Mouse (Mus musculus) layer of hippocampus, adult 2 months (tissue): ENCODE results near the gene Mss51. TPM values are rescaled to one million over a fixed set of nuclear protein-coding genes. Genes with fewer than 3 reads are reported as not detected.

Source experiments
- DNase-seq, 2 experiments: peaks; one replicate each; pipeline ENCODE4 v3.0.0; 2022; ENCODE audit warnings: low spot score in 2 of 2
- H3K27ac ChIP-seq: fragments of 200-600 bp; 2 replicates; pipeline ENCODE4 v1.8.1; 2022
- H3K4me3 ChIP-seq: fragments of 200-600 bp; 2 replicates; pipeline ENCODE4 v1.8.1; 2022; ENCODE audit warnings: mild to moderate bottlenecking
- CTCF ChIP-seq: fragments of 200-600 bp; conservative IDR thresholded peaks from 2 replicates; pipeline ENCODE4 v1.8.1; 2022; ENCODE audit warnings: antibody characterized with exemption, mild to moderate bottlenecking, moderate library complexity
- long read RNA-seq, 2 experiments: library from polyadenylated mRNA; stranded (forward); transcript quantifications; one replicate each; pipeline ENCODE4 v2.0.0; 2021; ENCODE audit warnings: borderline mapping rate in 2 of 2
- total RNA-seq, 2 experiments: library from RNA; stranded (reverse); gene quantifications; 2 replicates each; pipeline ENCODE4 v1.2.3; 2021

The Mss51 gene
- total RNA-seq: 1 to 10 TPM; 1.0 to 1.3 TPM
- long read RNA-seq, experiment 1: 0 reads
- long read RNA-seq, experiment 2: 0 reads

DNA sequence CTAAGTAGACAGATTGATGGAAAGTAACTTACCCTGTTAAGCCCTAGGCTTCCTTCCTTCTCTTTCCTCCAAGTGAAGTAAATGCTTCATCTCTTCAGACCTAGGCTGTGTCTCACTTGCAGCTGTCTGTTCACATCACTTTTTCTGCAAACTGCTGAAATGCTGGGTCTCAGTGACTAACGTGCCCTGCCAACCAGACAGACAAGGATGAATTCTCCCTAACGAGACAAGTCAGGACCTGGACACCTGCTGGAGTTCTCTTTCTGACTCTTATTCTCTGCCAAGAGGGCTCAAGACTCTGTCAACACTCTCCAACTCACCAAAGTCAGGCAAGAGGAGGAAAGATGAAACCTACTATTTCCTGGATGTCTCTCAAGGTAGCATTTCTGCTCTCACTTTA is at the start of gene Mss51:
TSS of gene Mss51 (minus strand) at position 299 of the 400 bp plus-strand sequence.
- no peak for DNase-seq
- no peak for TF ChIP-seq CTCF
- Histone ChIP-seq H3K27ac (no peak within 1 kb of the TSS), H3K4me3 (no peak within 1 kb of the TSS)

DNA sequence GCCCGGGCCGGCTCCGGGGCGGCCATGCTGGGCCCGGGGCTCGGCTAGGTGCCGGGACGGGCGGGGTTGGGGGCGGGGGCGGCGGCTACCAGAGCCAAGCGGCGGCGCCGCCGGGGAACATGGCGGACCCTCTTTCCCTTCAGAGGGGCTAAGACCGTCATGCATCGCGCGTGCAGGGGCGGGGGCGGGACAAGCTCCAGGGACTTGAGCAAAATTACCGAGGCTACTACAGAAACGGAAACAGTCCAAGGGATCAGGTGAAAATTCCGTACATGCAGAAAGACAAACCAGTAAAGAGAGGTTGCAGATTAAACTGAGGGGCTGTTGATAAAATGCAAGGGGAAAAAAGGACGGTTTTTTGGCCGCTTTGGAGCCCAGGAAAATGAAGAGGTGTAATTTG is 49.7 kb upstream of the Mss51 start, which contains the start of gene Ppp3cb:
TSS of gene Ppp3cb (minus strand) at position 159 of the 400 bp plus-strand sequence.
- no peak for TF ChIP-seq CTCF
- peak within 1 kb of the TSS; percentile 68 for H3K4me3 ChIP-seq
- H3K27ac ChIP-seq: peak within 1 kb of the TSS; percentile 98
- DNase-seq: peak; percentile 74 to 85

DNA sequence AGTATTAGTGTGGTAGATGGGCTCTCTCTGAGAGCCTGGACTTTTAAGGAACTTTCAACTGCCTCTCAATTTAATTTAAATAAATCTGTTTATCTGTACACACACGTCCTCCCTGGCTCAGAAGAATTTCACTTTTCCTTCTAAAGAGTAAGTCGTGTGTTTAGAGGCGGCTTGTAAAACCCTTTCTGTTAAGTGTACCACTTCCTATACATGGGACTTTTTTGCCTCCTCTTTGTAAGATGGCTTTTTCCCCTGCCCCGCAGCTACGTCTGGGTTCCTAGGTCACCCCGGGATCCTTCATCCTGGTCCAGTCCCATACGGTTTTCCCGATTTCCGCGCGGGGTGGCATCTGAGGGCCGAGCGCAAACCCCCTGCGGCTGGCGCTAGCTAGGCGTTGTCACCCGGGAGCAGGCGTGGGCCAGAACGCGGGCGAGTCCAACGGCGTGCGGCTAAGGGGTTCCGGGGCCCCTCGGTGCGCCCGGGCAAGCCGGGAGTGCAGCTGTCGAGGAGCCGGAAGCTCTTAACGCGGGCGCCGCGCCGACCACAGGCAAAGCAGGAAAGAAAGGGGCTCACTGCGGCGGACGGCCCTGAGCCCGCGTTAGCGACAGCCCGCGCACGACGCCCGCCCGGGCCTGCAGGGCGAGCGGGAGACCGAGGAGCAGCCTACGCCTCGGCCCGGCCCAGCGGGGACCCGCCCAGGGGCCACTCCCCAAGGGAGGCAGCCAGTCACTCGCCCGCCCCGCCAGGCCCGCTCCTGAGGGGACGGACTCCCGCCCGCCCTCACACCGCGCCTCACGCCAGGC is 49.0 kb upstream of the Mss51 start:
- peak overlapping the region; percentile 68 for H3K4me3 ChIP-seq
- peak; percentile 78 to 81 for DNase-seq
- H3K27ac ChIP-seq: peak overlapping the region; percentile 98
- no peak; the same call in 1 of the 2 replicates for TF ChIP-seq CTCF

DNA sequence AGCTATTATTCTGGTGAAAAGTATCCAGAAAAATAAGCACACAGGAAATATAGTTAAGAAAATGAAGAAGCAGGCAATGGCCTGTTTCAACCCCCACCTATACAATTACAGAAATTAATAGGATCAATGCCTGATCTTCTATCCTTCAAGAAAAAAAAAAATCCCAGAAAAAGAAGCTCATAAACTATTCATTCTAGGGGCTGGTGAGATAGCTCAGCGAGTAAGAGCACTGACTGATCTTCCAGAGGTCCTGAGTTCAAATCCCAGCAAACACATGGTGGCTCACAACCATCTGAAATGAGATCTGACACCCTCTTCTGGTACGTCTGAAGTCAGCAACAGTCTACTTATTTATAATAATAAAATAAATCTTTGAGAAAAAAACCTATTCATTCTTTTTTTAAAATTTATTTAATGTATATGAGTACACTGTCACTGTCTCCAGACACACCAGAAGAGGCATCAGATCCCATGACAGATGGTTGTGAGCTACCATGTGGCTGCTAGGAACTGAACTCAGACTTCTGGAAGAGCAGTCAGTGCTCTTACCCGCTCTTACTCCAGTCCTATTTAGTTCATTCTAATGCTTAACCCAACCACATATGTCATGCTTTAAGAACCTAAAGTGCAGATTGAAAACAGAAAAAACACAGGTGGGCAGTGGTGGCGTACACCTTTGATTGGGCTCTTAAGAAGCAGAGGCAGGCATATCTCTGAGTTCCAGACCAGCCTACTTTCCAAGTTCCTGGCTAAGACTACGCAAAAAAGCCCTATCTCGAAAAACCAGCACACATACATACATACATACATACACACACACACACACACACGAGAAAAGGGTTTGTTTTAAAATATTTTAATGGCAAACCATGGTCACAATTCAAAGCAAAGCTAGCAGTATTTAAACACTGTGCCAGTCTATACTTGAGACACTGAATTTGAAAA is 48.0 kb upstream of the Mss51 start:
- peak overlapping the region; percentile 98; the same call in 1 of the 2 replicates for H3K27ac ChIP-seq
- DNase-seq: no peak
- peak; percentile 31; the same call in 1 of the 2 replicates for TF ChIP-seq CTCF
- peak overlapping the region; percentile 68 for H3K4me3 ChIP-seq

DNA sequence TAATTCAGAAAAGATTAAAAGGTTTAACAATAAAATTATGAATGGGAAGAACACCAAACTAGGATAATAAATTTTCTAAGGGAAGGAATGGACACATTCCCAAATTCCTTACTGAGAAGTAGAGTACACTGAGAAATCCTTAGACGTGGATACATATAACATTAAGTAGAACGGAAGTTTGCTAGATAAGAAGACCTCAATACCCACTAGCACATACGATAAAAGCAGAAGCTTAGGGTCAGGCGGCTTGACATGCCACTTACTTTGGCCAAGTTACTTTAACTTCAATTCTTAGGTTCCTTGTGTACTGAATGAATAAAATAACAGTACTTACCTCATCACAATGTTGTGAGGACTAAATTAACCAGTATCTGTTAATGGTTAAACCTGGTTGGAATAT is 32.9 kb upstream of the Mss51 start:
- DNase-seq: no peak
- Histone ChIP-seq H3K4me3 (no peak overlapping the region), H3K27ac (no peak overlapping the region)
- no peak for TF ChIP-seq CTCF

DNA sequence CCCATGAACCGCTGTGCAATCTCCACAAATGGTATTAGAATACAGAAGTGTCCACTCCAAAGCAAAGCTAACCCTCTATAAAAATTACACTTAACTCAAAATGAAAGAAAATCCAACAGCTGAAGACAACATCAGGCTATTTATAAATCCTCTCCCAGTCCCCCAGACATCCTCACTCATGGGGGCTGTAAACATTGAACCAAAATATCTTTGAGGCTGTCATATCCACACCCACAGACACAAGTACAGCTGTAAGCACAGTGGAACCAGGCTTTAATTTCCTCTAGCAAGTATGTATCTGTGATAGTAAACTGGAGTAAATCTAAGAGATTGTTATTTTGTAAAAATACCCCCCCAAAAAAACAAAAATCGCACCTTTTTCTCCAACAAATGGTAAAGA is 23.5 kb upstream of the Mss51 start:
- Histone ChIP-seq H3K27ac (no peak overlapping the region), H3K4me3 (no peak overlapping the region)
- no peak for DNase-seq
- TF ChIP-seq CTCF: no peak

DNA sequence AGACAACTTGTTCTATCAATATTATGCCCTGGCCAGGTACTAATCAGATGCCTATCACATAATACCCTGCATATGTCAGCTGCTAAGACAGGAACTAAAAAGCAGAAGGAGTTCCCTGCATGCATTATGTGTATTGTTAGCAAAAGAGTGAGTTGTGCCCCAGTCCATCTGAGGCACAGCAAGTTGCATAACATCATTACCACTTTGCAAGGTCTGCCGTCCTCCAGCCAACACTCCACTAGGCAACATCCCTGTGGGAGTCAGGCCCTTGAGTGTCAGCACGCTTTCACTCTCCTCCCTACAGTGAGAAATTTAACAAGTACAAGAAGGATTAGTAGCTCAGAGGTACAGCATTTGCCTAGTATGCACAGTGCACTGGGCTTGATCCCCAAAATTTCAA is 11.7 kb upstream of the Mss51 start:
- TF ChIP-seq CTCF: no peak
- Histone ChIP-seq H3K27ac (no peak overlapping the region), H3K4me3 (no peak overlapping the region)
- DNase-seq: no peak

DNA sequence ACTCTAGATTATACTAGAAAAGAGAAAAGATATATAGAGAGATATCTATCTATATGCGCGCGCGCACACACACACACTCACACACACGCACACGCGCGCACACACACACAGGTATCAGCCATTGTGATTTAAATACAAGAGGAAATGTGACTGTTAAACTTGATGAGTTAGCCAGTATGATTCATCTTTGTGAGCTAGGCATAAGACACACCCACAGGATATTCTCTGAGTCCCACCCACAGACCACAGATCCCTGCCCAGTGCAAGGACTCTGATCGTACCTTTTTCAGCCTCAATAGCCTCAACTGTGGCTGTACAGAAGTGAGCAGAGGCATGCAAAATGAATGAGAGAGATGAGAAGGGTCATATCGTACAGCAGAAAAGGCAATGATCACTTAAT is 6.3 kb upstream of the Mss51 start:
- no peak for TF ChIP-seq CTCF
- Histone ChIP-seq H3K4me3 (no peak overlapping the region), H3K27ac (no peak overlapping the region)
- DNase-seq: no peak

DNA sequence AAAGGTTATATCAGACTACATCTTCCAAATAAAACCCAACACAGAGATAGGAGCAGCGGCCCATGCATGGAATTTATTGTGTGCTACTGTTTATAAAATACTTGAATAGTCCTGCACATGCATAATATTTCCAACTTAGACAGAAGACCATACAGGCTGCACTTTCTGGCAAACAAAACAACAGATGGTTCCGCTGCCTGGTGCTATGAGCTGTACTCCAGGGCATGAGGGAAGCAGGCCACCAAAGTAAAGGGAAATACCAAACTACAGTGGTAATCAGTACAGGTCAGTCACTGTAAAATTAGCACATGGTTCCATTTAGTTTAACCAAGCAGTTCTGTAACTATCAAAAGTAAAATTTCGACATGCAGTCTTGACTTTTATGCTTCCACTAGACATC is 3.3 kb upstream of the Mss51 start:
- DNase-seq: no peak
- no peak for TF ChIP-seq CTCF
- no peak overlapping the region for H3K4me3 ChIP-seq

DNA sequence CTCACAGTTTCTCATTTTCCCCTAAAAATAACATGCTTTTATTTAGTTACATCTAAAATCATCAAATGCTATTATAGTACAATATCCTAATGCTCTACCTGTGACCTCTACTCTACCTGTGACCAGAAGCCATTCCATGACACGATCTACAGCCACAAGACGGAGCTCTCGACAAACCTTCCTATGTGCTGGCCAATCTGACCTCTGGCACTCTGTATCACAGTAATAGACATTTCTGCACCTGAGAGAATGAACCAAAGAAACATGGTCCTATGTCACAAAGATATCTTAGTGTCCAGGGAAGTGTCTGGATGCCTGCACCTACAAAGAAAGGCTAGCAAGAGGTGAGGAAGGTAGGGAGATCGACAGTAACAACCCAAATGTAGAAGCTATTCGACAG is 10.7 kb downstream of the Mss51 start:
- no peak for TF ChIP-seq CTCF
- Histone ChIP-seq H3K4me3 (no peak overlapping the region), H3K27ac (no peak overlapping the region)
- DNase-seq: no peak

More for the DNA sequence above, 3.3 kb upstream of the Mss51 start:
- no peak overlapping the region for H3K27ac ChIP-seq

DNA sequence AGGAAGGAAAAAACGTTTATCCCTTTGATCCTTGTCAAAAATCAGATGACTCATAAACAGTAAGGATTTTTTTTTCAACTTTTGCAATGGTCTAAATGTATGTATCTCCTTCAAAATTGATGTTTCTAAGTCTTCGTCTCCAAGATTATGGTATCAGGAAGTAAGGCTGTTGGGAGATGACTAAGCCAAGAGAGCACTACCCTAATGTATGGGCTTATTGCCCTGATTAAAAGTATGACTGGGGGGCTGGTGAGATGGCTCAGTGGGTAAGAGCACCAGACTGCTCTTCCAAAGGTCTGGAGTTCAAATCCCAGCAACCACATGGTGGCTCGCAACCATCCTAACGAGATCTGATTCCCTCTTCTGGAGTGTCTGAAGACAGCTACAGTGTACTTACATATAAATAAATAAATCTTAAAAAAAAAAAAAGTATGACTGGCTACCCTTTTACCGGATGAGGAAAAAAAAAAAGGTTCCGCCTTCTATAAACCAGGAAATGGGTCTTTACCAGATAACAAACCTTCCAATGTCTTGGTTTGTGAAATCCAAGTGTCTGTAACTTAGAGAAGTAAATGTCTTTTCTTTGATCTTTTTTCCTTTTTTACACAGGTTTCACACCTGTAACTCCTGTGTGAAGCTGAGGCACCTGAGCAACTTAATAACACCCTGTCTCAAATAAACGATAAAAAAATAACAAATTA is 14.5 kb downstream of the Mss51 start:
- Histone ChIP-seq H3K27ac (no peak overlapping the region), H3K4me3 (no peak overlapping the region)
- no peak for DNase-seq
- no peak for TF ChIP-seq CTCF

DNA sequence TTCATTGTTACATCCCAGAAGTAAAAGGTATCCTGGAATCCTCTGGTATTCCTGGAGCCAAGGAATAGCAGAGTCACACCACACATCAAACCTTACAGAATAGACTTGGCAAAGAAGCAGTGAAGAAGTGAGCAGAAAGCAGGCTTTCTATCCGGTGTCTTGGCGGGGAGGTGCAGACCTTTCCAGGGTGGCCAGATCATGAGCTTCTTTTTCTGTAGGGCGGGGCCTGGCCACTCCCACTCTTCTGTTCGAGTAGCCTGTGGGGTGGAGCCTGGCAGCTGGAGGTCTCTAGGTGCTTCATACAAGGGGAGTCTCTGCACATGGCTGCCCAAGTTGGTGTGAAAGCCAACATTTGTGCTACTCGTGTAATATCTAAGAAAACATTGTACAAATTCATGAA is 15.5 kb downstream of the Mss51 start:
- no peak for DNase-seq
- H3K4me3 ChIP-seq: no peak overlapping the region
- no peak overlapping the region for H3K27ac ChIP-seq
- no peak for TF ChIP-seq CTCF

DNA sequence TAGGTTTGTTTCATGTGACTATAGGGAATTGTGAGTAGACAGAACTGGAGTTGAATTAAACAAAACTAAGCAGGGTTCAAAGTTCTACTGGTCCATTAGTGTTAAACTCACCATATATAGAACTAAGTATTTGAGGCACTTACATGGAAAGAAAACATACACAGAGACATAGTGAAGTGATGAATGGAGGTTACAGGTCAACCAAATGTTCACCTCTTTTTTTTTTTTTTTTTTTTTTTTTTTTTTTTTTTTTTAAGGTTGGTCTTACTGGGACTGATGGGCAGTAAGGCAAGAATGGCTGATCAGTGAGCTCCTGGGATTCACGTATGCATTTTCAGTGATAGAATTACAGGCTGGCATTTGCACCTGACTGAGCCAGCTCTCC is 16.5 kb downstream of the Mss51 start:
- peak overlapping the region; percentile 88 for H3K27ac ChIP-seq
- H3K4me3 ChIP-seq: peak overlapping the region; percentile 71
- no peak for TF ChIP-seq CTCF
- DNase-seq: no peak
